Mouse (Mus musculus) hematopoietic stem cell, adult 5-6 weeks (primary cell): ENCODE results near the gene Fam76b. TPM values are rescaled to one million over a fixed set of nuclear protein-coding genes. Genes with fewer than 3 reads are reported as not detected.
"Not testable (repeated sequence)": the region's sequence is repeated elsewhere in the genome, so short reads cannot be mapped to it uniquely, and the experiment has no call there.

ENCODE experiments used
- ATAC-seq, 2 experiments: fragments of 125-278 bp in 1 of 2; replicated peaks in 1 of 2; 2 replicates each; pipeline ENCODE4 v1.8.0; 2016 to 2017; ENCODE audit warnings: inconsistent platforms in 2 of 2, mild to moderate bottlenecking in 2 of 2, moderate number of reproducible peaks in 2 of 2, low read depth in 1 of 2, moderate TSS enrichment in 1 of 2; ENCODE audit not compliant: low FRiP score in 2 of 2, poor library complexity in 2 of 2, severe bottlenecking in 2 of 2, insufficient read depth in 1 of 2, low TSS enrichment in 1 of 2
- total RNA-seq: library from RNA; stranded (forward); fragments of 172-1452, 232-1000 nt; gene quantifications from 2 replicates; pipeline ENCODE4 v1.2.3, GENCODE M21; 2017

The Fam76b gene
- total RNA-seq = 59.9 and 94.0 TPM in 2 replicates

GRCm38 (mm10) chr9:13827406-13828086 is at the start of gene Fam76b:
TSS of gene Fam76b (plus strand) at chr9:13827716.
- peak; percentile 84 to 88 for ATAC-seq

GRCm38 (mm10) chr9:13781985-13782384 is 45.5 kb upstream of the Fam76b start:
- no peak for ATAC-seq

GRCm38 (mm10) chr9:13790864-13791263 is 36.7 kb upstream of the Fam76b start:
- ATAC-seq = not testable (repeated sequence)

GRCm38 (mm10) chr9:13794302-13794701 is 33.2 kb upstream of the Fam76b start:
- no peak for ATAC-seq

- ATAC-seq = peak in 1 of 2 experiments; percentile 42; a peak in 1 of 4 replicates
Observed at GRCm38 (mm10) chr9:13794756-13795155, 32.8 kb upstream of the Fam76b start.

DNA sequence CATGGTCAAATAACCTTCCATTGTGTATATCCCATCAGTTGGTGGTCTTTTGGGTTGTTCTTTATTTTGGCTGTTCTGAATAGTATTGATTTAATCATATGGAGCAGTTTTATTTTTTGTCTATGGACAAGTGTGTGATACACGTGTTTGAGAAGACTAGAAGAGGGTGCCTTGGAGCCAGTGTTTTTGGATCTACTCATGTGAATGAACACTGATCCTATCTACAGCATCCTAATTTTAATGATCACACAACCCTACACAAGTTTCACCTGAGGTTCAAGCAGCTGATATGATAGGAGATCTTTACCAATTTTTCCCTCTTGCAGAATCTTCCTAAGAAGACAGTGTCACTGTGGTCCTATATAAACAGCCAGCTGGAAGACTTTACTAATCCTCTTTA is 23.0 kb upstream of the Fam76b start:
- ATAC-seq = no peak

DNA sequence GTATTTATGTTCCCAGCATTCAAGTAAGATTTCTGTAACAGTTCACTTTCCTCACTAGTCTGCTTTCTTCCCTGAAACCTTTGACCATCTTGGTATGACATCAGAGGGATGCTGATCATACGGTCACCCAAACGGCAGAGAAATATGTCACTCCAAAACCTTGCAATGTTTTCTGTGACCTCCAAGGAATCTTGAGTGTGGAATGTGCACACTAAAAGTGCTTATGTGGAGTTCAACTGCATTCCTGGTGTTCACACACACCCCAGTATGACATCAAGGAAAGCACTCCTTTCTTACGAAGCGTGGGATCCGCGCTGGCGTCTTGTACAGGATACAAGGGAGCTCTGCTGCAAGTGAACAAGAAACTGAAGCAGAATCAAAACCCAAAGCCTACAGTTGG is 20.7 kb upstream of the Fam76b start:
- no peak for ATAC-seq

DNA sequence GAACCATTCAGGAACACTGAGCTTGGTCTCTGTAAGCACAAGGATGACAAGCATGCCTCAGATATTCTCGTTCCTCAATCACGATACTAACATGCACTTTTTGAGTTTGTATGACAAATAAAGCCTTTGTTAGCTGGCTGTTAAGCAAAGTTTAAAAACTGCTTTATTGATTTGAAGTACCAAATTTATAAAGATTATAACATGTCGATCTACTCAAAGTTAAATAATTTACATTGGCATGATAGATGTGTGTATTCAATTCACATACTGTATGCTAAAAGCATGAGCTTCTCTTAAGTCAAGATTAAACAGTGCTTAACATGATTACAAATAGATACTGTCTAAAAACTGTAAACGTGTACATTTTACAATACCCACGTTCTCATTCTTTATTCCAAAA is 19.9 kb upstream of the Fam76b start:
- no peak for ATAC-seq

DNA sequence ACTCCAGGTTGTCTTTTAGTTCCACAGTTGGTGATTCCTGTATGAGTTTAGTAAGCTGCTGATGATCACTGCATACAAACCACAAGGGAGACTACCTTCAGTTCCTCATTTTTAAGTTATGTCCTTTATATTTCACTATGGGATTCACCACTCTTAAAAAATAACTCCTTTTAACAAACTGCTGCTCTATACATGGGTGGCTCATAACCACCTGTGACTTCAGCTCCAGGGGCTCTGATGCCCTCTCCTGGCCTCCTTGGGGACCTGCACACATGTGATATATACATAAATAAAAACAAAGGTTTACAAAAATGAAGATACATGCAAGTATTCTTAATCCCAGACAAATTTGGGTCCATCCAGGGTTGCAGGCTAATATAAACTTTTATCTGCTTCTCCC is 17.6 kb upstream of the Fam76b start:
- ATAC-seq = peak in 1 of 2 experiments; percentile 12; a peak in 1 of 4 replicates

DNA sequence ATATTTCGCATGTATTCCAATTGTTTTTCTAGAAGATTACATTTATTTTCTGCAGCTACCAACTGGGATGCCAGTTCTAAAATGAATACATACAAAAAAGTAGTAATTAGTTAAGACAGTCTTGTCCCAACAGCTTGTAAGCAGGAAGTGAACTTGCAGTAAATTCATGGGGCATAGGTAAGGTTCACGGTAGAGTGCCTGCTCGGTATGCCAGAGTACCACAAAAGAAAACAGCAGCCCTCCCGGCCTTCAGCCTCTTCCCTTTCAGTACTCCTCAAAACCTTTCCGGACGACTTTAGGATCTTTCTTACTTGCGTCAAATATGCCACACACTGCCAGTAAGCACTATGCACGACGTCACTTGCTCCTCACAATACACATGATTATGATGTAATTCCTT is 9.1 kb upstream of the Fam76b start:
- ATAC-seq = no peak

DNA sequence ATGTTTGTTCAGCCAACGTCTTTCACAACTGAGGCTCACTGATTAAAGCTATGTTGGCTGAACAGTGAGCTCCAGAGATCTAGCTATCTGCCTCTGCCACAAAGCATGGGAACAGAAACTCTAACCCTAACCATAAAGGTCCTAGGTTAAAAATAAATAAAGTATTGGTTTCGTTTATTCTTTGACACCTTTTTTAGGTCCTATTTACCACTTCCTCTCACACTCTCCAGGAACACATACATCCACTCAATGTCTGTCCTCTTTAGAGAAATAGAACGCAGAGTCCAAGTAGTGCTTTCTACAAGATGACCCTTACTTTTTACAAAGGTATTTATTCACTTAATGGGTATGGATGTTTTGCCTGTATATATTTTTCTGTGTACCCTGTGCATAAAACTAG is 6.7 kb upstream of the Fam76b start:
- no peak for ATAC-seq

GRCm38 (mm10) chr9:13825896-13826295 is 1.6 kb upstream of the Fam76b start:
- ATAC-seq = no peak

- peak in 1 of 2 experiments; percentile 7; a peak in 1 of 4 replicates for ATAC-seq
Observed at GRCm38 (mm10) chr9:13826391-13826805, 1.1 kb upstream of the Fam76b start.

GRCm38 (mm10) chr9:13826832-13827405 is 597 bp upstream of the Fam76b start, which contains the start of gene Cep57:
TSS of gene Cep57 (minus strand) at chr9:13827107.
- peak; percentile 87 to 90 for ATAC-seq

- ATAC-seq = 0 out of 4 replicates have a peak, but pooled peaks of 1 of the 2 experiments have one; percentile 0
Observed at GRCm38 (mm10) chr9:13828087-13828441, 548 bp downstream of the Fam76b start.

GRCm38 (mm10) chr9:13835256-13835655 is 7.7 kb downstream of the Fam76b start:
- ATAC-seq = no peak

- ATAC-seq = no peak
Observed at GRCm38 (mm10) chr9:13836726-13837125, 9.2 kb downstream of the Fam76b start.

DNA sequence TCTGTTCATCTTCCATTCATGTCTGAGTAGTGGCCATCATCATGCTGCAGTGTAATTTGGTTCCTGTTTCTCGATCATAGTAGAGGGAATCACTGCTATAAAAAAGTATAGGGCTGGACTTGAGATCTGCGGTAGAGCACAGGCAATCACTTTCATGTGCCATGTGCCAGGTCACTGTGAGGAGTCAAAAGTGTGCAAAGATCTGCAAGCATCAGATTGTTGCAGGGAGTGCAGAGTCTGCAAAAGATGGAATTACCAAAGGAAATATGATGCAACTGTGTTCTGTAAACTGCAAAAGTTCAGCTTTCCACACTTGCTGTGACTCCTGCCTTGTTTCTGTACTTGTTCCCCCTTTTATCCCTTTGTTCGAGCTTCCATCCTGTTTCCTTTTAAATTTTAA is 20.1 kb downstream of the Fam76b start:
- no peak for ATAC-seq
